8 mouse cellular contexts compared by ENCODE assay signal in the genomic region with DNA sequence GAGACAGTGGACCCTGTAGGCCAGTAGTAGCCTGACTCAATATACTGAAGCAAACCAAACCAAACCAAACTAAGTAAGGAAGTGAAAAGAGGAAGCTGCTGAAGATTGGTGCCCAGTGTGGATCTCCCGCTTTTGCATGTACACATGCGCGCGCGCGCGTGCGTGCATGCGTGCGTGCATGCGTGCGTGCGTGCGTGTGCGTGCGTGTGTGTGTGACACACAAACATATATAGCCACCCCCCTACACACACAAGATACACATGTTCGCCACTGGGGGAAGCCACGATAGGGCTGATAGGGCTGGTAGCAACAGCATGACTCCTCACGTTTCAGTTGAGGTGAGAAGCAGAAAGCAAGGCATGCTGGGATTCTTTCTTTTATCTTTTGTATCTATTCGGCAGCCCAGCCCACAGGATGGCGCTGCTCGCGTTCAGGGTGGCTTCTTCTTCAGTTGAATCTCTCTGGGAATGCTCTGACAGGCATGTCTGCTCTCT. TPM values are rescaled to one million over a fixed set of nuclear protein-coding genes. Genes with fewer than 3 reads are reported as not detected.
DNase-seq lines count a peak whose midpoint lies in the region; ATAC-seq lines count a peak whose summit lies in the region.

No protein-coding gene starts in this region.

- no peak overlapping the region for H3K27ac ChIP-seq in lung, embryonic 15.5 days
- no peak overlapping the region for H3K27ac ChIP-seq in forebrain, embryonic 16.5 days (ENCODE audit: low read length)

- H3K4me1 ChIP-seq in lung, embryonic 15.5 days = peaks cover 16% of the 10 kb centered on the region
- H3K4me1 ChIP-seq in forebrain, embryonic 16.5 days (replicated peaks; ENCODE audit: control insufficient read depth, insufficient read depth, low read length) = peaks cover 4% of the 10 kb centered on the region; the same call in 1 of the 2 replicates

- peak overlapping the region; percentile 20 for H3K4me3 ChIP-seq in lung, embryonic 15.5 days
- H3K4me3 ChIP-seq in forebrain, embryonic 16.5 days (replicated peaks; ENCODE audit: low read length) = peak overlapping the region; percentile 23

- H3K9ac ChIP-seq in lung, embryonic 15.5 days = no peak overlapping the region
- no peak overlapping the region for H3K9ac ChIP-seq in forebrain, embryonic 16.5 days (replicated peaks; ENCODE audit: low read depth, low read length)

- no peak for ATAC-seq in lung, embryonic 15.5 days (ENCODE audit: borderline replicate concordance, extremely low read depth, low FRiP score, low TSS enrichment)
- ATAC-seq in forebrain, embryonic 16.5 days = peak; percentile 50; the same call in 1 of the 2 replicates

- peak overlapping the region; percentile 43 for H3K4me2 ChIP-seq in lung, embryonic 15.5 days
- peak overlapping the region; percentile 1 for H3K4me2 ChIP-seq in forebrain, embryonic 16.5 days (ENCODE audit: low read length)

- no peaks in the 10 kb centered on the region for H3K9me3 ChIP-seq in lung, embryonic 15.5 days
- H3K9me3 ChIP-seq in forebrain, embryonic 16.5 days (ENCODE audit: control insufficient read depth, low read length) = no peaks in the 10 kb centered on the region

- H3K36me3 ChIP-seq in lung, embryonic 15.5 days = no peaks in the 10 kb centered on the region
- no peaks in the 10 kb centered on the region for H3K36me3 ChIP-seq in forebrain, embryonic 16.5 days (ENCODE audit: control insufficient read depth, insufficient read depth)

- WGBS in lung, embryonic 15.5 days = 29% methylated on average over 23 of the region's 23 CpGs
- WGBS in forebrain, embryonic 16.5 days = 43% methylated on average over 23 of the region's 23 CpGs

- DNase-seq in lung, adult 18-20 months = no peak
- DNase-seq in c-Kit-positive CD71-positive TER-119-negative erythroid progenitor cells, embryonic 14.5 days (ENCODE audit: low read depth) = peak; percentile 16
- DNase-seq in liver = peak; percentile 50
- peak; percentile 27 for DNase-seq in neural tube, embryonic 10.5 days (ENCODE audit: extremely low spot score, low spot score)
- no peak for DNase-seq in right cerebral cortex, adult 18-20 months
- no peak for DNase-seq in layer of hippocampus, adult 11-12 months (ENCODE audit: low spot score)

- peaks cover 8% of the 10 kb centered on the region; the same call in 1 of the 2 replicates for H3K27me3 ChIP-seq in lung, embryonic 15.5 days
- no peaks in the 10 kb centered on the region for H3K27me3 ChIP-seq in forebrain, embryonic 16.5 days (replicated peaks; ENCODE audit: control insufficient read depth, insufficient read depth, low read length)

RNA-seq across cellular contexts. Expression of gene Ncs1, which starts 6.4 kb away (rescaled TPM):
- 17.1 and 17.4 TPM in 2 replicates for polyA plus RNA-seq in lung, embryonic 15.5 days (2015; fragmentation: Nextera tagmentation; extraction: Ambion mirVana)
- 112 and 119 TPM in 2 replicates for polyA plus RNA-seq in forebrain, embryonic 16.5 days (2015; fragmentation: Nextera tagmentation; extraction: Ambion mirVana)

Comparison
In these comparisons a context has a peak if more than half of its experiments do, and no peak if none do; other contexts are left out.
1. DNase-seq: peak in c-Kit-positive CD71-positive TER-119-negative erythroid progenitor cells, embryonic 14.5 days (single experiment), liver (single experiment) and neural tube, embryonic 10.5 days (single experiment); none in lung, adult 18-20 months (0 of 2), right cerebral cortex, adult 18-20 months (single experiment) and layer of hippocampus, adult 11-12 months (single experiment).